Mouse (Mus musculus): ENCODE results near the gene Abca2. TPM values are rescaled to one million over a fixed set of nuclear protein-coding genes. Genes with fewer than 3 reads are reported as not detected.

Abca2 gene
- total and polyA plus RNA-seq, 3 experiments = 36.1 to 43.4 (median 41.1) TPM

DNA sequence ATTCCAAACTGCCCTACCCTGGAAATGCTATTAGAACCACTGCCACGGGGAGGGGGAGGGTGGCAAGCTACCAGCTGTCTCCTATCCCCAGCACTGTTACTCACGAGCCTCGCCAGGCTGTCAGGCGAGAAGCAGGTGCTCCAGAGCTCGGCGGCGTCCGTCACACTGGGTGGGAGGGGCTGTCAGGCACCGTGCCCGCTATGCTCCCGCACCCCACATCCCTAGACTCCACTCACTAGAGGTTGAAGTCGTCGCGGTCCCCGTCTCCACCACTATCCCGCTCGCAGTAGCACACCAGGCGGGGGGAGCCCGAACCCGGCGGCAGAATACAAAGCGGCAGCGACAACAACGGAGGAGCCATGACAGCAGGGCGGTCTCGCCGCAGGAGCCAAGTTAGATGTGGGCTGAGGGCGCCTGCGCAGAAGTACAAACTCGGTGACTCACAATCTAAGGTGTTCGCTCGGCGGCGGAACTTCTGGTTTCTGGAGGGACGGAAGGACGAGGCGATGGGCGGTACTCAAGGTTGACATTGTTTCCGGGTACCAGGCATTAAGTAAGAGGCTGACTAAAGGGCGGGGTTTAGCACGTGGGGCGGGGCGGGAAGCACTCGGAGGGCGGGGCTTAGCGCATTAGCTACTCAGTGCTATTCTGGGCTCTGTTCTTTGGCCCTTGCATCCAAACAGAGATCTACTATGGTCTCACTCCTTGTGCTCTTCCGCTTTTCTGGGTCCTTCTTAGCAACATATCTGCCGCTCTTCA, 32.2 kb downstream of the Abca2 start, which contains the start of gene Paxx:
TSS of gene Paxx (minus strand) at position 544 of the 759 bp plus-strand sequence.
- Histone ChIP-seq H3K4me3 (peak within 1 kb of the TSS; percentile 92), H3K27ac (peak within 1 kb of the TSS; percentile 95), H3K4me1 (ENCODE audit: control insufficient read depth, insufficient read depth, low read length) (peaks cover 8% of the 10 kb centered on the region), H3K36me3 (ENCODE audit: control insufficient read depth, insufficient read depth, low read length) (no peaks in the 10 kb centered on the region), H3K27me3 (ENCODE audit: control insufficient read depth, insufficient read depth, low read length) (no peaks in the 10 kb centered on the region), H3K9ac (ENCODE audit: low read depth, low read length) (peak within 1 kb of the TSS; percentile 88), H3K79me2 (replicated peaks; ENCODE audit: control insufficient read depth, insufficient read depth, low read length) (no peaks in the 10 kb centered on the region)
- DNase-seq = peak; percentile 90 to 96
- under 1% methylated on average over 48 of the region's 48 CpGs for WGBS
- TF ChIP-seq POLR2A (IDR thresholded peaks at IDR 0.05; ENCODE audit: insufficient read depth, low read depth, low read length) = peak; percentile 90
- no peak for TF ChIP-seq CTCF (IDR thresholded peaks at IDR 0.05)
- TF ChIP-seq EP300 (IDR thresholded peaks at IDR 0.05; ENCODE audit: insufficient read depth, low read depth, low read length) = 0 out of 2 replicates have a peak, but pooled peaks have one; percentile 8
- intact Hi-C loops (cut with DNase I) = loop anchor here (2.0 kb wide), 1 partner anchor 30 kb away; no protein-coding TSS in a partner anchor

GRCm38 (mm10) chr2:25461407-25461806, 32.9 kb downstream of the Abca2 start:
- WGBS = 14% methylated on average over 3 of the region's 3 CpGs
- intact Hi-C loops (cut with DNase I) = loop anchor here (2.0 kb wide), 1 partner anchor 31 kb away; no protein-coding TSS in a partner anchor

GRCm38 (mm10) chr2:25463630-25464029, 35.1 kb downstream of the Abca2 start:
- Histone ChIP-seq H3K27ac (no peak overlapping the region), H3K27me3 (ENCODE audit: control insufficient read depth, insufficient read depth, low read length) (no peaks in the 10 kb centered on the region), H3K79me2 (replicated peaks; ENCODE audit: control insufficient read depth, insufficient read depth, low read length) (no peaks in the 10 kb centered on the region), H3K36me3 (ENCODE audit: control insufficient read depth, insufficient read depth, low read length) (no peaks in the 10 kb centered on the region), H3K9ac (ENCODE audit: low read depth, low read length) (no peak overlapping the region), H3K4me3 (no peak overlapping the region), H3K4me1 (ENCODE audit: control insufficient read depth, insufficient read depth, low read length) (peaks cover 8% of the 10 kb centered on the region)
- no peak for TF ChIP-seq EP300 (IDR thresholded peaks at IDR 0.05; ENCODE audit: insufficient read depth, low read depth, low read length)
- TF ChIP-seq POLR2A (IDR thresholded peaks at IDR 0.05; ENCODE audit: insufficient read depth, low read depth, low read length) = no peak
- no peak for TF ChIP-seq CTCF (IDR thresholded peaks at IDR 0.05)
- intact Hi-C loops (cut with DNase I) = no loop called here
- DNase-seq = no peak
- WGBS = 89% methylated on average over 3 of the region's 3 CpGs

More at GRCm38 (mm10) chr2:25461407-25461806, 32.9 kb downstream of the Abca2 start:
- Histone ChIP-seq H3K27ac (peak overlapping the region; percentile 95), H3K36me3 (ENCODE audit: control insufficient read depth, insufficient read depth, low read length) (no peaks in the 10 kb centered on the region), H3K27me3 (ENCODE audit: control insufficient read depth, insufficient read depth, low read length) (no peaks in the 10 kb centered on the region), H3K4me1 (ENCODE audit: control insufficient read depth, insufficient read depth, low read length) (peaks cover 8% of the 10 kb centered on the region), H3K9ac (ENCODE audit: low read depth, low read length) (peak overlapping the region; percentile 65), H3K4me3 (peak overlapping the region; percentile 92), H3K79me2 (replicated peaks; ENCODE audit: control insufficient read depth, insufficient read depth, low read length) (no peaks in the 10 kb centered on the region)
- DNase-seq = no peak
- TF ChIP-seq EP300 (IDR thresholded peaks at IDR 0.05; ENCODE audit: insufficient read depth, low read depth, low read length) (no peak), POLR2A (IDR thresholded peaks at IDR 0.05; ENCODE audit: insufficient read depth, low read depth, low read length) (no peak), CTCF (IDR thresholded peaks at IDR 0.05) (no peak)

- no peak overlapping the region for H3K27ac ChIP-seq
- WGBS = 81% methylated on average over 2 of the region's 2 CpGs
- no peaks in the 10 kb centered on the region for H3K27me3 ChIP-seq (ENCODE audit: control insufficient read depth, insufficient read depth, low read length)
- H3K79me2 ChIP-seq (replicated peaks; ENCODE audit: control insufficient read depth, insufficient read depth, low read length) = no peaks in the 10 kb centered on the region
- TF ChIP-seq EP300 (IDR thresholded peaks at IDR 0.05; ENCODE audit: insufficient read depth, low read depth, low read length) (no peak), CTCF (IDR thresholded peaks at IDR 0.05) (no peak), POLR2A (IDR thresholded peaks at IDR 0.05; ENCODE audit: insufficient read depth, low read depth, low read length) (no peak)
- H3K4me1 ChIP-seq (ENCODE audit: control insufficient read depth, insufficient read depth, low read length) = peaks cover 7% of the 10 kb centered on the region
- no peak overlapping the region for H3K9ac ChIP-seq (ENCODE audit: low read depth, low read length)
- H3K4me3 ChIP-seq = no peak overlapping the region
- DNase-seq = no peak
- no peaks in the 10 kb centered on the region for H3K36me3 ChIP-seq (ENCODE audit: control insufficient read depth, insufficient read depth, low read length)
- intact Hi-C loops (cut with DNase I) = no loop called here
These were observed 36.8 kb downstream of the Abca2 start for GRCm38 (mm10) chr2:25465256-25465655.

DNA sequence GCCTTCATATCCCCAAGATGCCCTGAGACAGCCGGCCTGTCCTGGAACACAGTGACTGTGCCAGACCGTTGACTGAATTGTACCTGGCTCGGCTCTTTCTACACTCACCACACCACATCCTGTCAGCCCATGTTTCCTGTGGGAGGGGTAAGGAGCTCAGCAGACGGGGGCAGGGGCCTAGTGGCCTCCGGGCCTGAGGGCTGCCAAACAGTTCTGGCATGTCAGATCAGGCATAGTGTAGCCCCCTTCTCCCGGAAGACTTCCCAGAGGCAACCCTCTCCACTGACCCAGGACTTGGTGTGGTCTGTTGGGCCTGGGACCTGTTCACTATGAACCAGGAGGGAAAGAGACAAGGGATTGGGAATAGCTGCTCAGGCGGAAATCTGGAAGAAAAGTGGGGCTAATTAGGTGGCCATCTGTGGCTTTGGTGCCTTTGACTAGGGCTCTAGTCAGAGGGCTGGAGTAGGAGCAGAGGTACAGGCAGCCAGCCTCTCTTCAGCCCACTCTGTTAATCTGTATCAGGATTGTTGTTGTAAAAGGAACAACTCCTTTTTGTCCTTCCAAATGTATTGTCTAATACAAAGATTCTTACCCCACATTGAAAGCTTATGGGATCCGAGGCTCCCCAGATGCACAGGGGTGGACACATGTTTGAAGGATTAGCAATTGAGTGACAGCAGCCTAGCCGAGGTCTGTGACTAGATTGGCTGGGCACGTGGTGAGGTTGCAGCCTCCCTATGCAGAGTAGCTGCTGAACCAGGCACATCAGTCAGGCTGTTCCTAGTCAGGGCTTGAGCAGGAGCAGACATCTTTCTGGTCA, 37.5 kb downstream of the Abca2 start:
- no peak overlapping the region for H3K27ac ChIP-seq
- H3K9ac ChIP-seq (ENCODE audit: low read depth, low read length) = no peak overlapping the region
- WGBS = 46% methylated on average over 10 of the region's 10 CpGs
- no peaks in the 10 kb centered on the region for H3K27me3 ChIP-seq (ENCODE audit: control insufficient read depth, insufficient read depth, low read length)
- TF ChIP-seq EP300 (IDR thresholded peaks at IDR 0.05; ENCODE audit: insufficient read depth, low read depth, low read length) = no peak
- no peak for TF ChIP-seq CTCF (IDR thresholded peaks at IDR 0.05)
- no peak for TF ChIP-seq POLR2A (IDR thresholded peaks at IDR 0.05; ENCODE audit: insufficient read depth, low read depth, low read length)
- no peaks in the 10 kb centered on the region for H3K36me3 ChIP-seq (ENCODE audit: control insufficient read depth, insufficient read depth, low read length)
- peaks cover 7% of the 10 kb centered on the region for H3K4me1 ChIP-seq (ENCODE audit: control insufficient read depth, insufficient read depth, low read length)
- intact Hi-C loops (cut with DNase I) = no loop called here
- no peak overlapping the region for H3K4me3 ChIP-seq
- H3K79me2 ChIP-seq (replicated peaks; ENCODE audit: control insufficient read depth, insufficient read depth, low read length) = no peaks in the 10 kb centered on the region
- peak in 1 of 2 experiments; percentile 49 for DNase-seq

All from heart, adult 2 months (tissue).